Comparison of ENCODE assay signal across 27 mouse cellular contexts in genomic region chr5:145571922-145572321, GRCm38 (mm10). TPM values are rescaled to one million over a fixed set of nuclear protein-coding genes. Genes with fewer than 3 reads are reported as not detected.
"Had no signal": no experiment of that assay in that cellular context is flagged by ENCODE, and none has a peak within 500 bp of the region (broad histone marks: within the 10 kb centered on the region; RNA-seq: fewer than 3 reads in every experiment).

No protein-coding gene starts in this region.

RNA-seq across cellular contexts. Expression of gene Cyp3a41b, which starts 12.6 kb away (rescaled TPM):
- polyA plus RNA-seq: heart, embryonic 10.5 days; heart, embryonic 11.5 days; heart, embryonic 12.5 days; heart, embryonic 13.5 days; heart, embryonic 14.5 days; heart, embryonic 15.5 days; heart, embryonic 16.5 days; heart, postnatal 0 days; hindbrain, embryonic 10.5 days; hindbrain, embryonic 11.5 days; hindbrain, embryonic 12.5 days; hindbrain, embryonic 13.5 days; hindbrain, embryonic 14.5 days; hindbrain, embryonic 15.5 days; hindbrain, embryonic 16.5 days; hindbrain, postnatal 0 days; inflammation-experienced regulatory T-cells, adult 6 months; intestine, embryonic 14.5 days; intestine, embryonic 15.5 days; intestine, embryonic 16.5 days; intestine, postnatal 0 days; kidney, adult 2 months; kidney, embryonic 14.5 days; kidney, embryonic 15.5 days; kidney, embryonic 16.5 days; kidney, postnatal 0 days; large intestine, adult 2 months had no signal
